Mouse (Mus musculus): ENCODE data around the gene Decr2. TPM values are rescaled to one million over a fixed set of nuclear protein-coding genes. Genes with fewer than 3 reads are reported as not detected.

The Decr2 gene
- total and polyA plus RNA-seq, 3 experiments = 12.6 to 21.0 (median 16.8) TPM

DNA sequence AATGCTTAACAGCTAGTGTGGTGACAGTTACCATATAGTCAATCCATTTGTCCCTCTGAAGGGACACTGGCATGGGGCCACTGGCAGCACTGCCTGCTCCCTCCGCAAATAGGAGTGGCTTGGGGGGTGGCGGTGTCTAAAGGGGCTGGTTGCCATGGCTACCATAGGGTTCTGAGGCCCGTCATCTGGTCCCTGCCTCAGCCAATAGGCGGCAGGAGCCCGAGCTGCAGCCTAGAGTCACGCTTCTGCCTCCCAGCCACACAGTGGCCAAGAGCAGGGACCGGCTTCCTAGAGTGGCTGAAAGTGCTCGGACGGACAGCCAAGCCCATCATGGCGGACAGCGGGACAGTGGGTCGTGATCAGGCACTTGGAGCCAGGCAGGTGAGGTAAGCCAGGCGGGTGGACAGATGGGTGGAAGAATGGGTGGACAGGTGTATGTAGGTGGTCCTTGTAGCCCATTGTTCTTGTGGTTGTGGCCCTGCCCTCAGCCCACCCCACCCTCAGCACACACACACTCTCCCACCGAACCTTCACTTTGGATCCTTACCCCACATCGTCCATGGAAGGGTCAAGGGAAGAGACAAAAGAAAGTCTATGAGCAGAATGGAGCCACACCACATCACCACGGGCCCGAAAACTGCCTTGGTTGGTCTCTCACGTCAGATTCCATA is 41.1 kb upstream of the Decr2 start:
- dilution Hi-C loops (cut with MboI; ENCODE audit: extremely low pct_ligation_motif_present, extremely low pct_unique_long_range_greater_than_20kb, low sequenced_read_pairs) = no loop called here
- Histone ChIP-seq H3K36me3 (replicated peaks in 1 of 2; ENCODE audit: control insufficient read depth in 1 of 2, insufficient read depth in 1 of 2, low read length in 1 of 2) (peaks cover 41 to 78% of the 10 kb centered on the region in 2 experiments), H3K4me2 (ENCODE audit: insufficient read depth, low read depth, poor library complexity, severe bottlenecking) (no peak overlapping the region), H3K79me2 (replicated peaks; ENCODE audit: control insufficient read depth, extremely low read depth, insufficient read depth, poor library complexity, severe bottlenecking) (no peaks in the 10 kb centered on the region), H3K9me3 (replicated peaks; ENCODE audit: low read length) (no peaks in the 10 kb centered on the region), H3K9ac (ENCODE audit: insufficient read depth, low read depth) (no peak overlapping the region), H3K4me3 (replicated peaks in 1 of 3; ENCODE audit: low read depth in 2 of 3, low read length in 2 of 3, poor library complexity in 1 of 3) (no peak overlapping the region), H3K4me1 (ENCODE audit: control insufficient read depth in 1 of 2, insufficient read depth in 2 of 2) (peaks cover 0 to 5% of the 10 kb centered on the region in 2 experiments; a peak in 2 of 4 replicates), H3K27ac (ENCODE audit: insufficient read depth, low read depth) (no peak overlapping the region), H3K27me3 (replicated peaks) (no peaks in the 10 kb centered on the region)
- TF ChIP-seq UBTF (IDR thresholded peaks at IDR 0.05; ENCODE audit: low read depth, low read length) (no peak), POLR2A (IDR thresholded peaks at IDR 0.05; ENCODE audit: low read depth, low read length) (no peak), ZNF384 (IDR thresholded peaks at IDR 0.05; ENCODE audit: low read depth, low read length) (no peak), MXI1 (IDR thresholded peaks at IDR 0.05; ENCODE audit: low read depth, low read length) (no peak), JUN (IDR thresholded peaks at IDR 0.05; ENCODE audit: insufficient read depth, low read depth, low read length) (no peak), MAFK (IDR thresholded peaks at IDR 0.05; ENCODE audit: insufficient replicate concordance, low read length) (no peak), GABPA (IDR thresholded peaks at IDR 0.05; ENCODE audit: insufficient replicate concordance, low read depth, low read length) (no peak), ZC3H11A (IDR thresholded peaks at IDR 0.05; ENCODE audit: low read depth, low read length) (no peak), ELF1 (IDR thresholded peaks at IDR 0.05; ENCODE audit: low read depth, low read length) (no peak)
- DNase-seq (ENCODE audit: extremely low read depth) = no peak
- in situ Hi-C loops (cut with MboI; ENCODE audit: low pct_ligation_motif_present, low pct_unique_long_range_greater_than_20kb, low sequenced_read_pairs) = no loop called here

DNA sequence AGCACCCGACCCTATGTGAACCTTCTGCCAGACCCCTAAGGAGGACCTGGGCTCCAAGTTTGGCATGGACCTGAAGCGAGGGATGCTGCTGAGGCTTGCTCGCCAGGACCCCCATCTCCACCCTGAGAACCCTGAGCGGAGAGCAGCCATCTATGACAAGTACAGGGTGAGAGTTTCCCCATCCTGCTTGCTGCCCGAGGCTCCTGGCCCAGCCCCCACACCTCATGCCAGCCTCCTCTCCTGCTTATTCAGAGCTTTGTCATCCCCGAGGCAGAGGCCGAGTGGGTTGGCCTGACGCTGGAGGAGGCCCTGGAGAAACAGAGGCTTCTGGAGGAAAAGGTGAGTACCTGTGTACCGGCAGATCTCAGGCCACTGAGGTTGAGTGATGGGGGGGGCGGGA is 35.1 kb upstream of the Decr2 start:
- no peak overlapping the region for H3K4me3 ChIP-seq (replicated peaks in 1 of 3; ENCODE audit: low read depth in 2 of 3, low read length in 2 of 3, poor library complexity in 1 of 3)

More for the DNA sequence above, 35.1 kb upstream of the Decr2 start:
- no peaks in the 10 kb centered on the region for H3K27me3 ChIP-seq (replicated peaks)
- dilution Hi-C loops (cut with MboI; ENCODE audit: extremely low pct_ligation_motif_present, extremely low pct_unique_long_range_greater_than_20kb, low sequenced_read_pairs) (no loop called here), in situ Hi-C loops (cut with MboI; ENCODE audit: low pct_ligation_motif_present, low pct_unique_long_range_greater_than_20kb, low sequenced_read_pairs) (no loop called here)
- no peak for DNase-seq (ENCODE audit: extremely low read depth)
- H3K36me3 ChIP-seq (replicated peaks in 1 of 2; ENCODE audit: control insufficient read depth in 1 of 2, insufficient read depth in 1 of 2, low read length in 1 of 2) = peaks cover 38 to 67% of the 10 kb centered on the region in 2 experiments
- no peak overlapping the region for H3K27ac ChIP-seq (ENCODE audit: insufficient read depth, low read depth)
- TF ChIP-seq POLR2A (IDR thresholded peaks at IDR 0.05; ENCODE audit: low read depth, low read length) = no peak
- TF ChIP-seq ZMIZ1 (IDR thresholded peaks at IDR 0.05; ENCODE audit: low read depth, low read length) = no peak
- TF ChIP-seq ELF1 (IDR thresholded peaks at IDR 0.05; ENCODE audit: low read depth, low read length) = no peak
- no peak for TF ChIP-seq ZKSCAN1 (IDR thresholded peaks at IDR 0.05; ENCODE audit: borderline replicate concordance, low read depth, low read length)
- TF ChIP-seq SMC3 (IDR thresholded peaks at IDR 0.05; ENCODE audit: low read depth, low read length) = no peak
- TF ChIP-seq IRF4 (IDR thresholded peaks at IDR 0.05; ENCODE audit: low read depth, low read length) = no peak
- no peak for TF ChIP-seq JUND (conservative IDR thresholded peaks at IDR 0.05; ENCODE audit: low read depth, low read length)
- TF ChIP-seq ZNF384 (IDR thresholded peaks at IDR 0.05; ENCODE audit: low read depth, low read length) = no peak
- TF ChIP-seq JUN (IDR thresholded peaks at IDR 0.05; ENCODE audit: insufficient read depth, low read depth, low read length) = no peak
- no peak for TF ChIP-seq MAFK (IDR thresholded peaks at IDR 0.05; ENCODE audit: insufficient replicate concordance, low read length)
- no peak for TF ChIP-seq TCF12 (IDR thresholded peaks at IDR 0.05; ENCODE audit: low read depth, low read length)
- no peak for TF ChIP-seq MYC (IDR thresholded peaks at IDR 0.05; ENCODE audit: low read depth, low read length)
- TF ChIP-seq MXI1 (IDR thresholded peaks at IDR 0.05; ENCODE audit: low read depth, low read length) = no peak
- TF ChIP-seq UBTF (IDR thresholded peaks at IDR 0.05; ENCODE audit: low read depth, low read length) = no peak
- TF ChIP-seq HCFC1 (IDR thresholded peaks at IDR 0.05; ENCODE audit: low read depth, low read length) = no peak
- no peak for TF ChIP-seq GABPA (IDR thresholded peaks at IDR 0.05; ENCODE audit: insufficient replicate concordance, low read depth, low read length)
- TF ChIP-seq E2F4 (IDR thresholded peaks at IDR 0.05; ENCODE audit: insufficient replicate concordance, low read depth, low read length) = no peak
- TF ChIP-seq TBP (conservative IDR thresholded peaks at IDR 0.05; ENCODE audit: low read depth, low read length) = no peak
- no peak for TF ChIP-seq MAZ (IDR thresholded peaks at IDR 0.05; ENCODE audit: low read depth, low read length)
- TF ChIP-seq NRF1 (IDR thresholded peaks at IDR 0.05; ENCODE audit: low read depth, low read length) = no peak
- no peak overlapping the region for H3K4me2 ChIP-seq (ENCODE audit: insufficient read depth, low read depth, poor library complexity, severe bottlenecking)
- H3K4me1 ChIP-seq (ENCODE audit: control insufficient read depth in 1 of 2, insufficient read depth in 2 of 2) = peaks cover 11 to 29% of the 10 kb centered on the region in 2 experiments; a peak in 3 of 4 replicates
- H3K79me2 ChIP-seq (replicated peaks; ENCODE audit: control insufficient read depth, extremely low read depth, insufficient read depth, poor library complexity, severe bottlenecking) = peaks cover 12% of the 10 kb centered on the region
- H3K9ac ChIP-seq (ENCODE audit: insufficient read depth, low read depth) = no peak overlapping the region
- no peaks in the 10 kb centered on the region for H3K9me3 ChIP-seq (replicated peaks; ENCODE audit: low read length)

Data from CH12.LX (cell line).